Mouse (Mus musculus): ENCODE results near the gene Dennd4c. TPM values are rescaled to one million over a fixed set of nuclear protein-coding genes. Genes with fewer than 3 reads are reported as not detected.

The Dennd4c gene
- 7.0 and 7.9 TPM in 2 replicates for polyA plus RNA-seq (2014; fragmentation: Nextera tagmentation; extraction: Ambion mirVana)

- no peaks in the 10 kb centered on the region for H3K9me3 ChIP-seq (ENCODE audit: control insufficient read depth, low read length)
- H3K4me3 ChIP-seq (ENCODE audit: low read depth, low read length) = peak within 1 kb of the TSS; percentile 94
- under 1% methylated on average over 56 of the region's 95 CpGs for WGBS
- peak; percentile 96 for DNase-seq (ENCODE audit: low spot score)
- peak within 1 kb of the TSS; percentile 92 for H3K9ac ChIP-seq (ENCODE audit: low read length)
- H3K36me3 ChIP-seq (ENCODE audit: control insufficient read depth, insufficient read depth, low read length) = no peaks in the 10 kb centered on the region
- peak; percentile 97 for ATAC-seq (ENCODE audit: insufficient number of reproducible peaks, low FRiP score, low TSS enrichment, low read depth)
- no peaks in the 10 kb centered on the region for H3K27me3 ChIP-seq (ENCODE audit: control insufficient read depth, insufficient read depth, low read length)
- peak within 1 kb of the TSS; percentile 94 for H3K4me2 ChIP-seq (ENCODE audit: low read depth, severe bottlenecking)
- peak within 1 kb of the TSS; percentile 52; the same call in 1 of the 2 replicates for H3K27ac ChIP-seq (replicated peaks; ENCODE audit: low read depth, low read length)
- H3K4me1 ChIP-seq (ENCODE audit: control insufficient read depth, insufficient read depth, low read length) = no peaks in the 10 kb centered on the region; the same call in 1 of the 2 replicates
Measured at GRCm38 (mm10) chr4:86748336-86749291, at the start of gene Dennd4c. Gene Dennd4c (plus strand): TSS chr4:86748555.

- Histone ChIP-seq H3K9me3 (ENCODE audit: control insufficient read depth, low read length) (no peaks in the 10 kb centered on the region), H3K4me1 (ENCODE audit: control insufficient read depth, insufficient read depth, low read length) (no peaks in the 10 kb centered on the region), H3K4me3 (ENCODE audit: low read depth, low read length) (no peak overlapping the region), H3K36me3 (ENCODE audit: control insufficient read depth, insufficient read depth, low read length) (no peaks in the 10 kb centered on the region), H3K4me2 (ENCODE audit: low read depth, severe bottlenecking) (no peak overlapping the region), H3K9ac (ENCODE audit: low read length) (no peak overlapping the region), H3K27me3 (ENCODE audit: control insufficient read depth, insufficient read depth, low read length) (no peaks in the 10 kb centered on the region), H3K27ac (replicated peaks; ENCODE audit: low read depth, low read length) (no peak overlapping the region)
- WGBS = 72% methylated on average over 5 of the region's 5 CpGs
- DNase-seq (ENCODE audit: low spot score) = no peak
- no peak for ATAC-seq (ENCODE audit: insufficient number of reproducible peaks, low FRiP score, low TSS enrichment, low read depth)
Measured at GRCm38 (mm10) chr4:86699161-86699865, 49.0 kb upstream of the Dennd4c start.

- no peaks in the 10 kb centered on the region for H3K27me3 ChIP-seq (ENCODE audit: control insufficient read depth, insufficient read depth, low read length)
- H3K27ac ChIP-seq (replicated peaks; ENCODE audit: low read depth, low read length) = no peak overlapping the region
- no peaks in the 10 kb centered on the region for H3K36me3 ChIP-seq (ENCODE audit: control insufficient read depth, insufficient read depth, low read length)
- ATAC-seq (ENCODE audit: insufficient number of reproducible peaks, low FRiP score, low TSS enrichment, low read depth) (no peak), DNase-seq (ENCODE audit: low spot score) (no peak)
- H3K4me2 ChIP-seq (ENCODE audit: low read depth, severe bottlenecking) = no peak overlapping the region
- H3K4me1 ChIP-seq (ENCODE audit: control insufficient read depth, insufficient read depth, low read length) = no peaks in the 10 kb centered on the region
- no peaks in the 10 kb centered on the region for H3K9me3 ChIP-seq (ENCODE audit: control insufficient read depth, low read length)
- H3K9ac ChIP-seq (ENCODE audit: low read length) = no peak overlapping the region
- 56% methylated on average over 1 of the region's 1 CpGs for WGBS
- H3K4me3 ChIP-seq (ENCODE audit: low read depth, low read length) = no peak overlapping the region
Measured at GRCm38 (mm10) chr4:86708801-86709200, 39.6 kb upstream of the Dennd4c start.

- no peak overlapping the region for H3K4me3 ChIP-seq (ENCODE audit: low read depth, low read length)
- no peaks in the 10 kb centered on the region for H3K4me1 ChIP-seq (ENCODE audit: control insufficient read depth, insufficient read depth, low read length)
- 79% methylated on average over 6 of the region's 6 CpGs for WGBS
- DNase-seq (ENCODE audit: low spot score) = no peak
- H3K36me3 ChIP-seq (ENCODE audit: control insufficient read depth, insufficient read depth, low read length) = no peaks in the 10 kb centered on the region
- no peak overlapping the region for H3K9ac ChIP-seq (ENCODE audit: low read length)
- H3K9me3 ChIP-seq (ENCODE audit: control insufficient read depth, low read length) = no peaks in the 10 kb centered on the region
- H3K4me2 ChIP-seq (ENCODE audit: low read depth, severe bottlenecking) = no peak overlapping the region
- no peak for ATAC-seq (ENCODE audit: insufficient number of reproducible peaks, low FRiP score, low TSS enrichment, low read depth)
- H3K27ac ChIP-seq (replicated peaks; ENCODE audit: low read depth, low read length) = no peak overlapping the region
- no peaks in the 10 kb centered on the region for H3K27me3 ChIP-seq (ENCODE audit: control insufficient read depth, insufficient read depth, low read length)
Measured at GRCm38 (mm10) chr4:86710034-86710650, 38.2 kb upstream of the Dennd4c start.

GRCm38 (mm10) chr4:86710666-86711215 lies 37.6 kb upstream of the Dennd4c start:
- no peaks in the 10 kb centered on the region for H3K27me3 ChIP-seq (ENCODE audit: control insufficient read depth, insufficient read depth, low read length)
- no peak overlapping the region for H3K27ac ChIP-seq (replicated peaks; ENCODE audit: low read depth, low read length)
- DNase-seq (ENCODE audit: low spot score) (no peak), ATAC-seq (ENCODE audit: insufficient number of reproducible peaks, low FRiP score, low TSS enrichment, low read depth) (no peak)
- 72% methylated on average over 4 of the region's 4 CpGs for WGBS
- no peak overlapping the region for H3K4me2 ChIP-seq (ENCODE audit: low read depth, severe bottlenecking)
- no peak overlapping the region for H3K4me3 ChIP-seq (ENCODE audit: low read depth, low read length)
- no peak overlapping the region for H3K9ac ChIP-seq (ENCODE audit: low read length)
- H3K36me3 ChIP-seq (ENCODE audit: control insufficient read depth, insufficient read depth, low read length) = no peaks in the 10 kb centered on the region
- H3K9me3 ChIP-seq (ENCODE audit: control insufficient read depth, low read length) = no peaks in the 10 kb centered on the region
- no peaks in the 10 kb centered on the region for H3K4me1 ChIP-seq (ENCODE audit: control insufficient read depth, insufficient read depth, low read length)

GRCm38 (mm10) chr4:86712751-86713195 lies 35.6 kb upstream of the Dennd4c start:
- no peaks in the 10 kb centered on the region for H3K9me3 ChIP-seq (ENCODE audit: control insufficient read depth, low read length)
- DNase-seq (ENCODE audit: low spot score) (no peak), ATAC-seq (ENCODE audit: insufficient number of reproducible peaks, low FRiP score, low TSS enrichment, low read depth) (no peak)
- H3K27me3 ChIP-seq (ENCODE audit: control insufficient read depth, insufficient read depth, low read length) = no peaks in the 10 kb centered on the region
- H3K4me3 ChIP-seq (ENCODE audit: low read depth, low read length) = no peak overlapping the region
- no peak overlapping the region for H3K9ac ChIP-seq (ENCODE audit: low read length)
- no peak overlapping the region for H3K4me2 ChIP-seq (ENCODE audit: low read depth, severe bottlenecking)
- no peaks in the 10 kb centered on the region for H3K36me3 ChIP-seq (ENCODE audit: control insufficient read depth, insufficient read depth, low read length)
- H3K4me1 ChIP-seq (ENCODE audit: control insufficient read depth, insufficient read depth, low read length) = no peaks in the 10 kb centered on the region
- 60% methylated on average over 12 of the region's 12 CpGs for WGBS
- H3K27ac ChIP-seq (replicated peaks; ENCODE audit: low read depth, low read length) = no peak overlapping the region

GRCm38 (mm10) chr4:86713518-86713917 lies 34.8 kb upstream of the Dennd4c start:
- Histone ChIP-seq H3K4me1 (ENCODE audit: control insufficient read depth, insufficient read depth, low read length) (no peaks in the 10 kb centered on the region), H3K36me3 (ENCODE audit: control insufficient read depth, insufficient read depth, low read length) (no peaks in the 10 kb centered on the region), H3K4me2 (ENCODE audit: low read depth, severe bottlenecking) (no peak overlapping the region), H3K27ac (replicated peaks; ENCODE audit: low read depth, low read length) (no peak overlapping the region), H3K9ac (ENCODE audit: low read length) (no peak overlapping the region), H3K4me3 (ENCODE audit: low read depth, low read length) (no peak overlapping the region), H3K27me3 (ENCODE audit: control insufficient read depth, insufficient read depth, low read length) (no peaks in the 10 kb centered on the region), H3K9me3 (ENCODE audit: control insufficient read depth, low read length) (no peaks in the 10 kb centered on the region)
- DNase-seq (ENCODE audit: low spot score) (no peak), ATAC-seq (ENCODE audit: insufficient number of reproducible peaks, low FRiP score, low TSS enrichment, low read depth) (no peak)
- 75% methylated on average over 2 of the region's 2 CpGs for WGBS

GRCm38 (mm10) chr4:86715341-86715740 lies 33.0 kb upstream of the Dennd4c start:
- Histone ChIP-seq H3K9ac (ENCODE audit: low read length) (no peak overlapping the region), H3K9me3 (ENCODE audit: control insufficient read depth, low read length) (no peaks in the 10 kb centered on the region), H3K4me2 (ENCODE audit: low read depth, severe bottlenecking) (no peak overlapping the region), H3K36me3 (ENCODE audit: control insufficient read depth, insufficient read depth, low read length) (no peaks in the 10 kb centered on the region), H3K27me3 (ENCODE audit: control insufficient read depth, insufficient read depth, low read length) (no peaks in the 10 kb centered on the region), H3K27ac (replicated peaks; ENCODE audit: low read depth, low read length) (no peak overlapping the region), H3K4me3 (ENCODE audit: low read depth, low read length) (no peak overlapping the region), H3K4me1 (ENCODE audit: control insufficient read depth, insufficient read depth, low read length) (no peaks in the 10 kb centered on the region)
- DNase-seq (ENCODE audit: low spot score) (no peak), ATAC-seq (ENCODE audit: insufficient number of reproducible peaks, low FRiP score, low TSS enrichment, low read depth) (no peak)
- whole genome bisulfite sequencing = 95% methylated on average over 1 of the region's 1 CpGs

All from limb, embryonic 11.5 days (tissue).